Mouse (Mus musculus): ENCODE measurements around the gene Kcnj12. TPM values are rescaled to one million over a fixed set of nuclear protein-coding genes. Genes with fewer than 3 reads are reported as not detected.

Gene Kcnj12
- polyA plus RNA-seq, 1 experiment from 2014 or later = not detected

DNA sequence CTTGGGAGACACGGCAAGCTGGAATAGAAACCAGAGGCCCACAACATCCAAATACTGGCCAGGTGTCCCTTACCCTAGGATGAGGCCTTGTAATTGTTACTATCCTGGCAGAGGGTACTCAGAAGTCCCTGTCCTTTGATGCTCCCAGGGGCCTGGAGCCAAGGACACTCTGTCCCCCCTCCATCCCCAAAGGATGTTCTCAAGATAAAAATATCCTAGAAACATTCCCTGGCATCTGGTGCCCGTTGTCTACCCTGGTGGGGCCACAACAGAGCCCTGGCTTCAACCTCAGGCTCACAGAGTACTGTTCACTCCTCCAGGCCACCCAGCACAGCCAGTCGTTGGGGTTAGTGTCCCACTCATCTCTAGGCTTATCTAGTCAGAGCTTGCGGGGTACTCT is 38.3 kb downstream of the Kcnj12 start:
- DNase-seq (ENCODE audit: low read depth, low spot score) (no peak), ATAC-seq (no peak)
- in situ Hi-C loops (cut with MboI; ENCODE audit: low pct_unique_long_range_greater_than_20kb) = no loop called here
- ChIA-PET POLR2A (interaction anchor here (1.2 kb wide), 1 partner anchor 70 kb away, joined by 3 read pairs; no protein-coding TSS in a partner anchor), CTCF (no interaction called here)
- H3K27me3 ChIP-seq = peaks cover 18% of the 10 kb centered on the region
- TF ChIP-seq CTCF (IDR thresholded peaks at IDR 0.05) = no peak

DNA sequence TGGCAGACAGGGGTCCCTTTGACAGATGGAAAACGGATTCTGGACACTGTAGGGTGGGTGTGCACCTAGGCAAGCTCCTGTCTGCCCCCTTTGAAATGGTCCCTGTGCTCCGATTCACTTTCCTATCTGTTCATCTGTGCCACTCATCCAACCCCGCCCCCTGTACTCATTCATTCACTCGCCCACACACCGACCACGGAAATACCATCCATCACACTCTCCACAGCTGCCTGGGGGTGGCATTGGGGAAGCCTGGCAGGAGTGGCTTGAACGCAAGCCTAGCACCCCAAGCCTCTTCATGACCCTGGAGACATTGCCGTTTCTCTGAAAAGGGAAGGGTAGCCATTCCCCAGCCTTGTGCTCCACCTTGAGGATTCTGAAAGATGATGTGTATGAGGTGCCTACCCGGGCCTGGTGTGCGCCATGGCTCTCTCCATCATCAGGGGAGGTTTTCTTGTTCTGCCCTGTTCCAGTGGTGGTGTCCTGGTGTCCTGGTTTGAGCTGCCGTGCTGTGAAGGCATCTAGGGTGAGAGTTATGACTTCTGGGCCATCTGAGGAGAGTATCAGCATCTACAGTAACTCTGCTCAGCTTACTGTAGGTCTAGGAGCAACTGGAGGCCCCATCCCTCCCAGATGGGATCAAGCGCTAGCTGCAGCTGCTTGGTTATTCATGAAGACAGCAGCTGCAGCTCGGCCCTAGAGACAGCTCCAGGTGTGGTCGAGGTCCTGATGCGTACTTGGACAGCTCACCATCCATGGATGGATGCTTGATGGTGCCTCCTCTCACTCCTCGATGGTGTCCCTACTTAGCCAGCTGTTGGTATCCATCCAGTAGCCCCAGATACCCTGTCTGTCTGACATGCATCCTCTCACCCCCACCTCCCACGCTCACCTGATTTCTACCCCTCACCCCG is 40.4 kb downstream of the Kcnj12 start:
- POLR2A ChIA-PET = no interaction called here
- CTCF ChIA-PET = no interaction called here
- no peak for TF ChIP-seq CTCF (IDR thresholded peaks at IDR 0.05)
- ATAC-seq (no peak), DNase-seq (ENCODE audit: low read depth, low spot score) (no peak)
- H3K27me3 ChIP-seq = peaks cover 5% of the 10 kb centered on the region
- in situ Hi-C loops (cut with MboI; ENCODE audit: low pct_unique_long_range_greater_than_20kb) = no loop called here

DNA sequence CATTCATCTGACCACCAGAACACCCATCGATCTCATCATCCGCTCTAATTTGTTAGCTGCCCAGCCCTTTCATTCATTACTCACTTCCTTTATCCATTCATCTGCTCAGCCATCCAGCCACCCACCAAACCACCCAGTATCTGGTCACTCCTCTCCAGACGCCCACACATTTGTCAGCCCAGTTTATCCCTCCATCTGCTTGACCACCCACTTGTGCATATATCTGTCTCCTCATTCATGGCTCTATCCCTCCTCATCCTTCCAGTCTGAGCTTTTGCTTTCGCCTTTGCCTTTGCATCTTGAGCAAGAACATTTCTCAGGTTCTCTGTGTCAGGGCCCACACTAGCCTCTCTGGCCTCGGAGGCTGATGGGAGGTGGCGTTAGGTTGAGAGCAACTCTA is 41.1 kb downstream of the Kcnj12 start:
- peaks cover 5% of the 10 kb centered on the region for H3K27me3 ChIP-seq
- ChIA-PET CTCF (no interaction called here), POLR2A (no interaction called here)
- no peak for ATAC-seq
- no peak for DNase-seq (ENCODE audit: low read depth, low spot score)
- in situ Hi-C loops (cut with MboI; ENCODE audit: low pct_unique_long_range_greater_than_20kb) = no loop called here
- no peak for TF ChIP-seq CTCF (IDR thresholded peaks at IDR 0.05)

DNA sequence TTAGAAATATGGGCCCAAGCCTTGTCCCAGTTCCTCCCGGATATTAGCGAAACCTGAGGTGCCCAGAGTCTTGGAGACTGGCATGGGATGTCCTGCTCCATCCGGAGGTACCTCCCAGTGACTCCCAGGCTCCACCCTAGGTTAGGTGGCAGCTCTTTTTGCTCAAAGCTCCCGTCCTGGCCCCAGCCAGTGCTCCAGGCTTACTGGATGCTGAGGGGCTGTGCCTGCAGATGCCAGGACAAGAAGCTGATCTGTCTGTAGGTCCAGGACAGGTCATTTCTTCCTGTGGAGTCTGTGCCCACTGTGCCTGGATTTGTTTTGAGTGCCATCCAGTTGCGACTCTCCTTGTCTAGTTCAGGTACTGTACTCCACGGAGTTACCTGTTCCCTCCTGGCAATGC is 43.3 kb downstream of the Kcnj12 start:
- in situ Hi-C loops (cut with MboI; ENCODE audit: low pct_unique_long_range_greater_than_20kb) = no loop called here
- TF ChIP-seq CTCF (IDR thresholded peaks at IDR 0.05) = no peak
- peaks cover 13% of the 10 kb centered on the region for H3K27me3 ChIP-seq
- CTCF ChIA-PET = no interaction called here
- DNase-seq (ENCODE audit: low read depth, low spot score) (no peak), ATAC-seq (no peak)
- POLR2A ChIA-PET = no interaction called here

DNA sequence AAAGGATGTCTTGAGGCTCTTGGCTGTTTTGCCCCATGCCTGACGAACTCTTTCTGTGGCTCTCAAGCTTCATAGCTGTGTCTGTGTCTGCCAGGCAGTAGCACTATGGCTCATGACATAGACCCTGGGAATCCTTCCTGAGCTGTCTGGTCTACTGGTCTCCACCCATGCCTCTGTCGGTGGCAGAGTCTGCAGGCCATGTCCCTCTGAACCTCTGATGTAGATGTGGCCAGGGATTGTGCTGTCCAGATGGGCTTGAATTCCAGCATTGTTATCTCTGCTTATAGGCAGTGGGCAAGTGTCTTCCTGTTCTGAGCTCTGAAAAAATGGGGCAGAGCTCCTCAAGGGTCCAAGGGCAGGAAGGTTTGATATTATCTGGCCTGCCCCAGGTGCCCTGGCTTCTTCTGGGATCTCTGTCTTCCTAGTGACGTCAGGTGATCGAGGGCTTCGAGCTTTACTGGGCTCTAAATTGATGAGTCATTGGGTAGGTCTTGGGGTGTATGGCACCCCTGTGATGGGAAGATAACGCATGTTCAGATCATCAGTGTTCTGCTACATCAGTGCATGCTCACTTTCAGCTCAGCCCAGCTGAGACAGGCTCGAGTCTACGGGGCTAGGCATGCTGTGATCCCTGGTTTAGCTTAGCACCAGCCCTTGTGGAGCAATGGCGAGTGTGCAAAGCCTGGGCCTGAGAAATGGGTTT is 44.9 kb downstream of the Kcnj12 start:
- no peak for TF ChIP-seq CTCF (IDR thresholded peaks at IDR 0.05)
- H3K27me3 ChIP-seq = peaks cover 13% of the 10 kb centered on the region
- ChIA-PET CTCF (no interaction called here), POLR2A (no interaction called here)
- ATAC-seq (no peak), DNase-seq (ENCODE audit: low read depth, low spot score) (no peak)
- in situ Hi-C loops (cut with MboI; ENCODE audit: low pct_unique_long_range_greater_than_20kb) = no loop called here

DNA sequence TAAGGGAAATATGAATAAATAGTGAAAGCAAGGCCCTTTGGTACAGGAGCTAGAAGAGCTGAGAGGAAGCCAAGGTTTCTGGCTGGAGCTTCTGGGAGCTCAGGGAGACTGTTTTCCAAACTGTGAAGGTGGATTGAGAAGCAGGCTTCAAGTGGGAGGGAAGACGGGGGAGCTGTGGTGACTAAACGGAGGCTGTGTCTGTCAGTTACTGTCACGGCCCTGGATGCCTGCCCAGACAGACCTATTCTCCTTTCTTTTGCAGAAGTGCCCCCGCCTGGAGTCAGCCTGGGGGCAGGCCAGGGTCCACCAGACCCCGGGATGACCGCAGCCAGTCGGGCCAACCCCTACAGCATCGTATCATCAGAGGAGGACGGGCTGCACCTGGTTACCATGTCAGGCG is 46.5 kb downstream of the Kcnj12 start:
- in situ Hi-C loops (cut with MboI; ENCODE audit: low pct_unique_long_range_greater_than_20kb) = no loop called here
- TF ChIP-seq CTCF (IDR thresholded peaks at IDR 0.05) = no peak
- CTCF ChIA-PET = no interaction called here

DNA sequence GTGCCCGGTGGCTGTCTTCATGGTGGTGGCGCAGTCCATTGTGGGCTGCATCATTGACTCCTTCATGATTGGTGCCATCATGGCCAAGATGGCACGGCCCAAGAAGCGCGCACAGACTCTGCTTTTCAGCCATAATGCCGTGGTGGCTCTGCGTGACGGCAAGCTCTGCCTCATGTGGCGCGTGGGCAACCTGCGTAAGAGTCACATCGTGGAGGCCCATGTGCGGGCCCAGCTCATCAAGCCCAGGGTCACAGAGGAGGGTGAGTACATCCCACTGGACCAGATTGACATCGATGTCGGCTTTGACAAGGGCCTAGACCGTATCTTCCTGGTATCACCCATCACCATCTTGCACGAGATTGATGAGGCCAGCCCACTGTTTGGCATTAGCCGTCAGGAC is 47.3 kb downstream of the Kcnj12 start:
- peaks cover 27% of the 10 kb centered on the region for H3K27me3 ChIP-seq
- in situ Hi-C loops (cut with MboI; ENCODE audit: low pct_unique_long_range_greater_than_20kb) = no loop called here
- TF ChIP-seq CTCF (IDR thresholded peaks at IDR 0.05) = no peak
- ChIA-PET POLR2A (no interaction called here), CTCF (no interaction called here)
- no peak for ATAC-seq
- no peak for DNase-seq (ENCODE audit: low read depth, low spot score)

More for the DNA sequence above, 46.5 kb downstream of the Kcnj12 start:
- ATAC-seq (no peak), DNase-seq (ENCODE audit: low read depth, low spot score) (no peak)
- POLR2A ChIA-PET = no interaction called here
- H3K27me3 ChIP-seq = peaks cover 21% of the 10 kb centered on the region

DNA sequence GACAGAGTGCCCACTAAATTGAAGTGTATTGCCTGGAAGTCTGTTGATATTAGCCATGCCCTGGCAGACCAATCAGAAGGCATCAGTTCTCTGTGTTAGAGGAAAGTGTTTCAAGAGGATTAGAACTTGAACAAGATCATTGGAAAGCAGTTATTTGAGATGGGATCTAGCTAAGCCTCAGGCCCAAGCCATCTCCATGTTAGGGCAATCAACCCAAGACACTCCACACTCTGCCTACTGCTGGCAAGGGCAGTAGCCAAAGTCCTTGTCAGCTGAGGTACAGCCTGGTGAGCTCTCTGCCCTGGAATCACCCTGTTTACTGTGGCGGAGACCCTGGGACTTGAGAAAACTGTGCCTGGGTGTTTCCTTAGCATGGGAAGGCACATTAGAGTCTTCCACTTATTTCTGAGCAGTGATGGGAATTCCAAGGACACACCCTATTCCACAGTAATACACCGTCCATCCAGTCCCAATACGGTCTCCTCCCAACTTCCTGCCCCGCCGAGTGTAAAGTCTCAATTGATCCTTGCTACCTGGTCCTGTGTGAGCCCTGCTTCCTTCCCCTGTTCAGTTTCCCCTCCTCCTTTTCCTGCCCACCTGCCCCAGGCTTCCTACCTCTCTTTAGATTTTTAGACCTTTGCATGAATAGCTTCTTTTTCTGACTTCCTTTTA is 52.4 kb downstream of the Kcnj12 start:
- no peak for DNase-seq (ENCODE audit: low read depth, low spot score)
- in situ Hi-C loops (cut with MboI; ENCODE audit: low pct_unique_long_range_greater_than_20kb) = no loop called here
- peaks cover 51% of the 10 kb centered on the region for H3K27me3 ChIP-seq
- no peak for TF ChIP-seq CTCF (IDR thresholded peaks at IDR 0.05)
- ChIA-PET POLR2A (interaction anchor here (0.6 kb wide), 1 partner anchor 196 kb away, joined by 3 read pairs; the partner anchor contains the start of gene Tmem11), CTCF (interaction anchor here (0.6 kb wide), 1 partner anchor 17 kb away, joined by 3 read pairs; no protein-coding TSS in a partner anchor)
- no peak for ATAC-seq

DNA sequence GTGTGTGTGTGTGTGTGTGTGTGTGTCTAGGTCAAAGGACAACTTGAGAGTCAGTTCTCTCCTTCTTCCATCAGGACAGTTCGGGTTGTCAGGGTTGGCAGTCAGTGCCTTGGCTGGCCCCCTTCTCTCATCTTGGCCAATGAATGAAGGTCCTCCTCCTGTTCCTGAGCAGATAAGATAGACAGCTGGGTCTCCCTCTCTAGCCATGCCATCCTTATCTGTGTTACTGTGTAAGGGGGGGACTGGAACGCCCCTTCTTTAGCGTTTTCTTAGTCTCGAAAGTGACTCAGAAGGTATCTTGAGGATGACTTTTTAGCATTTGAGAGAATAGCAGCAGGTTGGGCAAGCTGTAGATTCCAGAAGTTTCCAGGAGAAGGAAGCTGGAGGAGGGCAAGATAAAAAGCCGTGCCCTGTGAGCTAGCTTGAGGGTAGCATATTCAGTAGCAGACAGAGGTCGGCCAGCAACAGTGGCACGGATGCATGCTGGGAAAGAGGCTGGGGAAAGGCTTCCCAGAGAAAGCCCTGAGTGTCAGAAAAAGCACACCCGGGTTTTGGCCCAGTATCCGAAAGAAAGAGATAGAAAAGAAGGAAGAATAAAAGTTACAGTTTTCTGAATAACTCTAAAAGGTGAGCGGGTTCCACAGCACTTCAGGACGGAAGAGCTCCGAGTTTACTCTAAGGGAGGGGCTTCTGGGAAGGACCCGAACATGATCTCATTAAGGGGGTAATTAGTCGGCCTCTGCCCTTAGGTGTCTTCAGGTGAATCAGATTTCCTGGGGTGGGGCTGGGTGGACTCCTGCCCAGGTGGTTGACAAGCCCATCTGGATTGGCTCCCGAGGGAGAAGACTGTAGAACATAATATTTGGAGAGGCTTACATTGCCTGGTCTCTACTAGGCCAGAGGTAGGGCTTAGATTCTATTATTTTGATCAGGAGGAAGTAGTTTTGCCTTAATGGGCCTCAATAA is 53.3 kb downstream of the Kcnj12 start:
- ChIA-PET CTCF (interaction anchor here (0.6 to 1.5 kb wide), 2 partner anchors 14 to 16 kb away, joined by 3 read pairs; no protein-coding TSS in a partner anchor), POLR2A (interaction anchor here (0.6 kb wide), 1 partner anchor 197 kb away, joined by 3 read pairs; the partner anchor contains the start of gene Tmem11)
- in situ Hi-C loops (cut with MboI; ENCODE audit: low pct_unique_long_range_greater_than_20kb) = no loop called here
- ATAC-seq (no peak), DNase-seq (ENCODE audit: low read depth, low spot score) (no peak)
- peaks cover 56% of the 10 kb centered on the region for H3K27me3 ChIP-seq
- TF ChIP-seq CTCF (IDR thresholded peaks at IDR 0.05) = no peak

DNA sequence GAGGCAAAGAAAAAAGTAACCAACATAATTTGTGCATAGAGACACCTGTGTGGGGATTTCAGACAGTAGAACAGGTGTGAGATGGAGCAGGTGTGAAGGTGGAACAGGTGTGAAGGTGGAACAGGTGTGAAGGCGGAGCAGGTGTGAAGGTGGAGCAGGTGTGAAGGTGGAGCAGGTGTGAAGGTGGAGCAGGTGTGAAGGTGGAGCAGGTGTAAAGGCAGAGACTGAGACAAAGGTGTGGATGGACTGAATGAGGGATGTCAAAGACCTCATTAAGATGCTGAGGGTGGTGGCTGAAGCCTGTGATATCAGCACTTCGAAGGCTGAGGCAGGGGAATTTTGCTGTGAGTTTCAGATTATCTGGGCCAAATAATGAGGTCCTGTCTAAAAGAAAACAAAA is 59.3 kb downstream of the Kcnj12 start:
- DNase-seq (ENCODE audit: low read depth, low spot score) (no peak), ATAC-seq (no peak)
- CTCF ChIA-PET = no interaction called here
- in situ Hi-C loops (cut with MboI; ENCODE audit: low pct_unique_long_range_greater_than_20kb) = no loop called here
- H3K27me3 ChIP-seq = peaks cover 47% of the 10 kb centered on the region
- POLR2A ChIA-PET = no interaction called here
- no peak for TF ChIP-seq CTCF (IDR thresholded peaks at IDR 0.05)

All from Patski (cell line).